Mouse (Mus musculus): ENCODE data around the gene Slc6a11. TPM values are rescaled to one million over a fixed set of nuclear protein-coding genes. Genes with fewer than 3 reads are reported as not detected.
A peak's percentile ranks its signal among the peaks of the same experiment; 100 is the strongest.

The Slc6a11 gene
- polyA plus RNA-seq, 1 experiment from 2014 or later: 16.4 TPM

DNA sequence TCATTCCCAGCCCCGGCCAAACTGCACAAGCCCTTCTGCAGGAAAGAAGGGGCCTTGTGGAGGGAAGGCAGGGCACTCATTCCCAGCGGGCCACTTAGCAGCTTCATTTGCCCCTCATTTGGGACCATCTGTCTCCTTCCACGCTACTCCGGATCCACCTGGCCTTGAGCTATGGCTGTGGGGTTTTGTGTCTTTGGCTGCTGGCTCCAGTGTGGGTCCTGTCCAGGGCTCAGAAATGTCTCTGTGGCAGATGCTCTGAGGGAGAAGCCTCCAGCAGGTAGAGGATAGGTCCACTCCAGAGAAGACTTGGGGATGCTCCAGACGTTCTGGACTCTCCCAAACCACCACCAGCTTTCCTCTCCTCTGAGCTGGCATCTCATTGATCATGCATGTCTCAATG is 139.8 kb downstream of the Slc6a11 start:
- Histone ChIP-seq H3K9me3 (no peaks in the 10 kb centered on the region), H3K9ac (replicated peaks) (no peak overlapping the region), H3K4me3 (no peak overlapping the region), H3K4me2 (replicated peaks) (no peak overlapping the region), H3K36me3 (no peaks in the 10 kb centered on the region), H3K27me3 (no peaks in the 10 kb centered on the region), H3K27ac (replicated peaks) (no peak overlapping the region), H3K4me1 (peaks cover 25% of the 10 kb centered on the region)
- 54% methylated on average over 5 of the region's 5 CpGs for WGBS
- no peak for ATAC-seq (replicated peaks)

DNA sequence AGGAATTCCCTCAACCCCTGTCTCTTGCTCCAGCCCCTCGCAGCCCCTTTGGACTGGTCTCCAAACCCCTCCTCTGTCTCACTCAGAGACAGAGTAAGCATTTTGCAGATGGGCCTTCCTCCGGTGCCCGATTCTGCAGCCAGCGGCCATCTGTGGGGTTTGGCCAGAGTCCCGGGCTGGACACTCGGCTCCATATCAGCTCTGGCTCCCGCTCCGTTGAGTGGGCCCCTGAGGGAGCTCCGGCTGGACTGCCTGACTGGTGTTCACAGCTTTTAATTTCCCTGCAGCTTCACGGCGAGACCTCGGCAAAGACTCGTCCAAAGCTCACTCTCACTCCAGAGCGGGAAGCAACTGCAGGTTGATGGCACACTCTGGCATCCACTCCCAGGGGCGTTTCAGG is 141.2 kb downstream of the Slc6a11 start:
- H3K4me2 ChIP-seq (replicated peaks): no peak overlapping the region
- no peak for ATAC-seq (replicated peaks)
- no peaks in the 10 kb centered on the region for H3K9me3 ChIP-seq
- H3K36me3 ChIP-seq: no peaks in the 10 kb centered on the region
- peaks cover 25% of the 10 kb centered on the region for H3K4me1 ChIP-seq
- peak overlapping the region; percentile 85 for H3K27ac ChIP-seq (replicated peaks)
- 71% methylated on average over 15 of the region's 15 CpGs for WGBS
- no peak overlapping the region for H3K9ac ChIP-seq (replicated peaks)
- no peaks in the 10 kb centered on the region for H3K27me3 ChIP-seq
- no peak overlapping the region for H3K4me3 ChIP-seq

DNA sequence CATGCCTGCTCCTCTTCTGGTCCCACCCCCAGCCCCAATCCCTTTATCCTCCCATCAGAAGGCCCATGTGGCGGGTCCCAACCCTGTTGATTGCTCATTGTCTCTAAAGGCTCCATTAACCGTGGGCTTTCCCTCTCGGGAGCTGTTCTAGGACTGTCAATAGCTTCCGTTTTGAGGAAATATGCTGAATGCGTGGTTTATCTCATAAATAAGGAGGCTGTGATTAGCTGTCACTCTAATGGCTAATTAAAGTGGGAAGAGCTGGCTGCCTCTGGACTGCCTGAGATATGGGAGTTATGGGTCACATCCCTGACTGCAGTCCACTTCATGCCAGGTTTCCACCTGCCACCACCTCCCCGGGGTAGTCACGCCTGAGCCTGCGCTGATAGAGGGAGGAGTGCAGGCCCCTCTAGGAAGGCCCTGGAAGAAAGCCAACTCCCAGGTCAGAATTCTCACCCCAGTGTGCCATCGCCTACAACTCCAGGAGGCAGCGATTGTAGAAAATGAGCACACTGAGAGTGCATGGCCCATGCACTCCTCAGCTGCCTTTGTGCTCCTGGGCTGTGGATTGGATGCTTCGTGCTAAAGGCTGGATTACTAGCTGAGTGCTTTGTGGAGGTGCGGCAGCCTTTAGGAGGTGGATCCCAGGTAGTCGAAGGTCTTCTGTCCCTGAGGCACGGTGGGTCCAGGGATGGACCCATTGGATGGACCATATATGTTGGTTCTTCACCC is 143.1 kb downstream of the Slc6a11 start:
- Histone ChIP-seq H3K27me3 (no peaks in the 10 kb centered on the region), H3K4me1 (peaks cover 25% of the 10 kb centered on the region), H3K4me3 (no peak overlapping the region), H3K4me2 (replicated peaks) (no peak overlapping the region), H3K27ac (replicated peaks) (peak overlapping the region; percentile 85), H3K36me3 (no peaks in the 10 kb centered on the region), H3K9me3 (no peaks in the 10 kb centered on the region), H3K9ac (replicated peaks) (no peak overlapping the region)
- ATAC-seq (replicated peaks): peak; percentile 70
- WGBS: 36% methylated on average over 14 of the region's 14 CpGs

DNA sequence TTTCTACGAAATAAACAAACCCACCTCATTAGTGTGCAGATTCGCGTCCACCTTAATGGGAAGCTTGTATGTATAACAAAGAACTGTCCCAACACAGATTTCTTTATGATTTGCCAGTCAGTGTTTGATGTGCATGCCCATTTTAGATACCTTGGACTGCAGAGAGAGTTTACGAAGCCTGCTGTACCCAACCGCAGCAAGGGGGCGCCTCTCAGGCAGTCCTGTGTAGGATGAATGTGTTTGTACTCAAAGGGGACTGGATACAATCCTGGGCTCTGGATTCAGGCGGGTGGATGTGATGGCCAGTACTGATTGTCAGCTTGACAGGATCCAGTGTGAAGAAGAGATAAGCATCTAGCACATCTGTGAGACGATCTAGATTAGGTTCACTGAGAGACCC is 144.8 kb downstream of the Slc6a11 start:
- Histone ChIP-seq H3K36me3 (no peaks in the 10 kb centered on the region), H3K9ac (replicated peaks) (no peak overlapping the region), H3K4me2 (replicated peaks) (no peak overlapping the region), H3K27ac (replicated peaks) (no peak overlapping the region), H3K9me3 (no peaks in the 10 kb centered on the region), H3K4me3 (no peak overlapping the region), H3K27me3 (no peaks in the 10 kb centered on the region), H3K4me1 (peaks cover 25% of the 10 kb centered on the region)
- no peak for ATAC-seq (replicated peaks)
- WGBS: 42% methylated on average over 8 of the region's 8 CpGs

DNA sequence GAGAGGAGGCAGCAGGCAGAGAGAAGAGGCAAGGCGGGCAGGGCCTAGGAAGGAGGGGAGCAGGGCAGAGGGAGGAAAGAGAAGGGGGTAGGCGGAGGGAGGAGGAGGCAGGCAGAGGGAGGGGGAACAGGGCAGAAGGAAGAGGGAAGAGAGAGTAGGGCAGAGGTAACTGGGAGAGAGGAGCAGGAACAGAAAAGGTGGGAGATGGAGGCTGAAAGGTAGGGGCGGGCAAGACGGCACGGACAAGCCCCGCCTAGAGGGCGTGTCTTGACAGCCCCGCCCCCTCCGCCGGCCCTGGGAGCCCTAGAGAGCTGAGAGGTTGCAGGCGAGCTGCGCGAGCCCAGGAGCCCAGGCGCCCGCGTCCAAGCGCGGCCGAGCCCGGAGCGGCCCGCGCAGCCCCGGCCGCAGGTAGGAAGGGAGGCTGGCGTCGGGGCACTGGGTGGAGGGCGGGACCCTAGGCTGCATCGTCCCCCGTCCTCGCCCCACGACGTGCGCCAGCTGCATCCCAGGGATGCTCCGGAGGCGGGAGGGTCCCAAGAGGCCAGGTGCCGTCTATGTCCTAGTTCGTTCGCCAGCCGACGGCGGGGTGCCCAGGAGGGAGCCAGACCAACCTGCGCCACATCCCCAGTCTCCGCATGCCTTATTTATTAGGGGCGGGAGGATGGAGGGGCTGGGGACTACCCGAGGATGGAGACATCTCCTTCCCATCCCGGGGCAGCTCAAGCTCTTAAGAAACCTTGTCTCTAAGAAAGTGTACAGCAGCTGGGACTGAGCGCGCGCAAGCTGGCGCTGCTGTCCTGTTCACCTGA is 151.6 kb downstream of the Slc6a11 start, which contains the start of gene Slc6a1:
Slc6a1 (plus strand) TSS at position 167 of the 809 bp plus-strand sequence.
- H3K9me3 ChIP-seq: no peaks in the 10 kb centered on the region
- no peaks in the 10 kb centered on the region for H3K27me3 ChIP-seq
- peak within 1 kb of the TSS; percentile 53 for H3K4me2 ChIP-seq (replicated peaks)
- WGBS: under 1% methylated on average over 50 of the region's 51 CpGs
- peak within 1 kb of the TSS; percentile 70 for H3K9ac ChIP-seq (replicated peaks)
- H3K36me3 ChIP-seq: no peaks in the 10 kb centered on the region
- peaks cover 41% of the 10 kb centered on the region for H3K4me1 ChIP-seq
- H3K27ac ChIP-seq (replicated peaks): peak within 1 kb of the TSS; percentile 83
- ATAC-seq (replicated peaks): peak; percentile 91
- H3K4me3 ChIP-seq: peak within 1 kb of the TSS; percentile 59

DNA sequence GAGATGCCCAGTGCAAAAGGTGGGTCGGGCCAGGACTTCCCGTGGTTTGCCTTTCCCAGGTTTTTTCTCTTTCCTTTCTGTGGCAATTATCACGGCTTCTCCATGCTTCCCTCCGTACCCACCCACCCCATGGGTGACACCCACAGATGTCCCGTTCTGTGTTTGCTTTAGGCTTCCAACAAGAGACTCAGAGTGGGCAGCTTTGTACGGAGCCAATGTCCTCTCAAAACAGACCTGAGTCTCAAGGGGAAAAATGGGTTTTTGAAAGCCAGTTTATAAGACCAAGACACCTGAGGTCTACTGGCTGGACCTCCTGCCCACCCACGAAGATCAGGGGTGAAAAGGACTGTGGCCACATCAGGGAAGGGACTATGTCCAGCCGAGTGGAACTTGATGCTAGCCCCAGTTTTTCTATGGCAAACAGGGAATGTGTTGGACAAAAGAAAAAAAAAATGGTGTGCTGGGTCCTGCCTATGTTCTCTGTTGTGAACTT is 152.3 kb downstream of the Slc6a11 start:
- Histone ChIP-seq H3K9ac (replicated peaks) (peak overlapping the region; percentile 70), H3K4me2 (replicated peaks) (peak overlapping the region; percentile 53), H3K27me3 (no peaks in the 10 kb centered on the region), H3K9me3 (no peaks in the 10 kb centered on the region), H3K36me3 (no peaks in the 10 kb centered on the region), H3K4me1 (peaks cover 47% of the 10 kb centered on the region), H3K27ac (replicated peaks) (peak overlapping the region; percentile 83), H3K4me3 (peak overlapping the region; percentile 59)
- 7% methylated on average over 8 of the region's 8 CpGs for WGBS
- ATAC-seq (replicated peaks): no peak

DNA sequence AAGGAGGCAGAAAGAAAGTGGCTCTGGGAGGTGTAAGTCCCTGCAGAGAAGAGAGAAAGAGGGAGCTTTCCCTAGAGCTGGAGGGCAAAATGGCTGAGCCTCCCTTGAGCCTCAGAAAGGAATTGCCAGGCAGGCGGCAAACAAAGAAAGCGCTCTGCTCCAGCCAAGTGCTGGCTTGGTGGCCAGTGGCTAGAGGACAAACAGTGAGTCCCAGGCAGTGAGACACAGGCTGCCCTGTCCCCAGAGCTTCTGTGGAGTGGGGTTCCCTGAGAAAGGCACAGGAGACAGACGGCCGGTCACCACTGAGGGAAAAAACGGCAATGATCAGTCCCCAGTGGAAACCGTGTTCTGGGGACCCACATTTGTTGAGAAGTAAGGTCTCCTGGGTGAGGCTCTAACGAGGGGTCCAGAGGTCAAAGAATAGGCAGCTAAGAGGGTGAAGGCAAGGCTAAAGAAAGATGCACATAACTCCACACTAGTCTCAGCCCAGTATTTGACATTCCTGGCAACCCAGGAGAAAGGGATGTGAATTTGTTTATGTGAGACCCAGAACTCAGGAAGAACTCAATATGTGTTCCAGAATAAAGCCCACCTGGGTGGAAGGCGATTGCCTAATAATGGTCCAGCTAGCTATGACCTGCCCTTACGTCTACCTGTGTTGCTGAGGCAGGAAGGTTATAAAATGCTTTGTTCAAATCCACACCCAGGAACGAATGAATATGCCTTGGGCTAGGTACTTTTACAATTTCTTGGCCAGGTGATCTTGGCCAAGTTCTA is 153.1 kb downstream of the Slc6a11 start:
- H3K4me2 ChIP-seq (replicated peaks): peak overlapping the region; percentile 53
- 36% methylated on average over 10 of the region's 10 CpGs for WGBS
- ATAC-seq (replicated peaks): no peak
- H3K27me3 ChIP-seq: no peaks in the 10 kb centered on the region
- peak overlapping the region; percentile 59 for H3K4me3 ChIP-seq
- no peaks in the 10 kb centered on the region for H3K36me3 ChIP-seq
- H3K9ac ChIP-seq (replicated peaks): peak overlapping the region; percentile 70
- peak overlapping the region; percentile 83 for H3K27ac ChIP-seq (replicated peaks)
- H3K4me1 ChIP-seq: peaks cover 53% of the 10 kb centered on the region
- no peaks in the 10 kb centered on the region for H3K9me3 ChIP-seq

DNA sequence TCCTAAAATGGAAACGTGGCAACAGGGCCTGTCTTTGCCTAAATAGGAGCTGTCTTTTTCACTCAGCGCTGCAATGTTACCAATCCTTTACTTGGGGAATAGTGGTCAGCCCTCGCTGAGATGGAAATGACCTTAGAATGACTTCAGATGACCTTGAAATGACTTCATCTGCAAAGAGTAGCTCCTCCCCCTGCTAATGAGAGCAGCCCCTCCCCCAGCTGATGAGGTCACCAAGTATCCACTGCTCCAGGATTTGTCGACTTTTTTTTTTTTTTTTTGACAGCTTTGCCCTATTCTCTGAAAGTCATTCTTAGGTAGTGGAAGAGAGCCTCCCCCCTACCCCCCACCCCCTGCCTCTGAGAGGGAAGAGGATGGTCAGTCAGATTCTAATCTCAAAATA is 154.4 kb downstream of the Slc6a11 start:
- Histone ChIP-seq H3K9ac (replicated peaks) (0 out of 2 replicates have a peak overlapping the region, but pooled peaks have one; percentile 17), H3K4me1 (peaks cover 66% of the 10 kb centered on the region), H3K27me3 (no peaks in the 10 kb centered on the region), H3K36me3 (no peaks in the 10 kb centered on the region), H3K4me3 (peak overlapping the region; percentile 59; the same call in 1 of the 2 replicates), H3K9me3 (no peaks in the 10 kb centered on the region), H3K27ac (replicated peaks) (peak overlapping the region; percentile 38), H3K4me2 (replicated peaks) (peak overlapping the region; percentile 53)
- no peak for ATAC-seq (replicated peaks)
- 36% methylated on average over 4 of the region's 4 CpGs for WGBS

DNA sequence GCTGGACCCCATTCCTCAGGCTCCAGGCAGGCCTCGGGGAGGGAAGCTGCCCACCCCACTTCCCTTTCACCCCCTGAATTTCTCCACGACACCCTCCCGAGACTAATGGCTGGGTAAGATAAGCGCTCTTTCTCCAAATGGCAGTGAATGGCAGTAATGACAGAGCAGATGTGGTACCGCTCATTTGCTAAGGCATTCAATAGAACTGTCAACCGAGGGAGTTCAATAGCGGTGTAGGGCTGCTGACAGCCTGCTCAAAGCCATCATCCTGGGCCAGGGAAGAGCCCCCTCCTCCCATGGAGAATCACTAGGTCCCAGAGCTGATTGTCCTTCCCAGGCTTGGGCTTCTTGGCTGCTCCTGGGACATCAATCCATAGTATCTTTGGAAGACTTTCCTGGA is 158.1 kb downstream of the Slc6a11 start:
- Histone ChIP-seq H3K9me3 (no peaks in the 10 kb centered on the region), H3K4me3 (no peak overlapping the region), H3K9ac (replicated peaks) (0 out of 2 replicates have a peak overlapping the region, but pooled peaks have one; percentile 8), H3K27me3 (no peaks in the 10 kb centered on the region), H3K4me1 (peaks cover 97% of the 10 kb centered on the region), H3K4me2 (replicated peaks) (peak overlapping the region; percentile 30), H3K27ac (replicated peaks) (peak overlapping the region; percentile 91), H3K36me3 (no peaks in the 10 kb centered on the region)
- WGBS: 5% methylated on average over 7 of the region's 7 CpGs
- peak; percentile 83 for ATAC-seq (replicated peaks)

DNA sequence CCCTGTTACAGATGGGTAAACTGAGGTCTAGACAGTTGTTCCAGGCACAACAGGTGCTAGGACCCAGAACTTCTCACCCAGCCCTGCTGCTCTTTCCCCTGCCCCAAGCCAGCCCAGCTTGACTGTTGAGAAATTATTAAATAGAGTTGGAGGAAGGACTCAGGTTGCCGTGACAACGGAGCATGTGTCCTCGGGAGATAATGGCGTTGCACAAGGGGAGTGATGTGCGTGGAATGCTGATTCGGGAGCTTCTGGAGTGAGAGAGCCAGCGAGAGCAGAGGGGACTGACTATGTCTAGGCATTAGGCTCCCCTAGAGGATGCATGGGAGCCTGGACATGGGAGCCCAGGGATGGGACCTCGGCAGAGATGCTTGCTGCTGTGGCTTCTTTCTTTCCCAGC is 159.1 kb downstream of the Slc6a11 start:
- no peaks in the 10 kb centered on the region for H3K9me3 ChIP-seq
- peak overlapping the region; percentile 30 for H3K4me2 ChIP-seq (replicated peaks)
- H3K9ac ChIP-seq (replicated peaks): no peak overlapping the region
- no peak overlapping the region for H3K4me3 ChIP-seq
- WGBS: 10% methylated on average over 8 of the region's 8 CpGs
- H3K27me3 ChIP-seq: no peaks in the 10 kb centered on the region
- H3K27ac ChIP-seq (replicated peaks): peak overlapping the region; percentile 91
- ATAC-seq (replicated peaks): peak; percentile 68
- no peaks in the 10 kb centered on the region for H3K36me3 ChIP-seq
- H3K4me1 ChIP-seq: peaks cover 97% of the 10 kb centered on the region

DNA sequence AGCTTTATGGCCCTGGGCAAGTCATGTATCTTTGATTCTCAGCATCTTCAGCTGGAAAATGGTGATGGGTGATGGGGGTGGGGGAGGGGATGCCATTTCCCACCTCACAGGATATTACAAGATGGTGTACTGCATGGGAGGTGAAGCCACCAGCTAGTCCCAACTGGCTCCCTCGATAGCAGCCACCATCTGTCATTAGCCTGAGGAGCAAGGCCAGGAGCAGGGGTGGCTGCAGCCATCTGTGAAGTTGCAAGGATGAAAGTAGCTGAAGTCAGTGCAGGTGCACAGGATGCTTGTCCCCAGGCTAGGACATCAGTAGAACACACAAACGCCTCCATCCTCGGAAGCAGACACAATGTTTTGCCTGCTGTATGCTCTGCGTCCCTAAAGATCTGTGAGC is 159.9 kb downstream of the Slc6a11 start:
- Histone ChIP-seq H3K36me3 (no peaks in the 10 kb centered on the region), H3K9ac (replicated peaks) (no peak overlapping the region; the same call in 1 of the 2 replicates), H3K27ac (replicated peaks) (peak overlapping the region; percentile 91), H3K4me3 (no peak overlapping the region), H3K4me1 (peaks cover 97% of the 10 kb centered on the region), H3K9me3 (no peaks in the 10 kb centered on the region), H3K27me3 (no peaks in the 10 kb centered on the region), H3K4me2 (replicated peaks) (no peak overlapping the region)
- 41% methylated on average over 4 of the region's 4 CpGs for WGBS
- ATAC-seq (replicated peaks): no peak
